Mouse (Mus musculus): ENCODE measurements around the gene Aff1.
A peak's percentile ranks its signal among the peaks of the same experiment; 100 is the strongest.

The Aff1 gene

DNA sequence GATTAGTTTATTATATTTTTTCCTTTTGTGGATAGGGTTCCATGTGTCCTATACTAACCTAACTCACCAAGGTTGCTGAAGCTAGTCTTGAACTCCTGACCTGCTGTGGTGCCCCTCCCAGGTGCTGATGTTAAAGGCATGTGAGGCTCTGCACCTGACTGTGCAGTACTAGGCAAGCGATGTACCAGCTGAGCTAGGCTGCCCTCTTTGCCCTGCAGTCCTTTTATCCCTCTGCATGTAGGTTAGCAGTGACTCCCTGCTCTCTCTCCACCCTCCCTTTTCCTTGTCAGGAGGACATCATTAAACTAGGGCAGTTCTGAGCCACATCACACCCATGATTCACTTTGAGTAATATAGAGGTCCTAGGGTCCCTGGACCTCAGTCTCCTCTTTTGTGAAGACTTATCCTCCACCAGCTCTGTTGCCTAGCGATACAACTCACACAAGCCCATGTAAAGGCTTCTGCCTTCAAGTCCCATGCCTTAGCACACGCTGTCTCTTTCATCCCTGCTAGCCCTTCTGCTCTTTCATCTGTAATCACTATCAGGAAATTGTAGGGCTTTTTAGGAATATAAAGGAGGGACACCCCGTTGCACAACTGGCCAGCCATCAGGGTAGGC is 35.7 kb downstream of the Aff1 start:
- DNase-seq, result peak; percentile 36 to 67

DNA sequence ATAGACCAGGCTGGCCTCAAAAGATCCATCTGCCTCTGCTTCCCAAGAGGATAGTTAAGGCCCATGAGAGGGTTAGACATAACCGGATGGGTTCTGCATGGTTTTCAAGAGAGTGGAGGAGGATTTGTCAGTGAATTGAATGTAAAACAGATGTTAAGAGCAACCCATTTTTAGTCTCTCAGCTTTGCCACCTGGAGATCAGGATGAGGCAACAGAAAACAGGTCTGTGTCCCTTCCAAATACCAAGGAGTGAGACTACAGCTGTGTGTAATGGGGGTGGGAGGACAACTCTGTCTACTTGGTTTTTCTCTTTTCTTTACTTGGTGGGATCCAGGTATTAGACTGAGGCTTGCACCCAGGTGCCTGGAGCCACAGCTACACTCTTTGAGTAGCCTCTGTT is 37.1 kb downstream of the Aff1 start:
- DNase-seq, result no peak

DNA sequence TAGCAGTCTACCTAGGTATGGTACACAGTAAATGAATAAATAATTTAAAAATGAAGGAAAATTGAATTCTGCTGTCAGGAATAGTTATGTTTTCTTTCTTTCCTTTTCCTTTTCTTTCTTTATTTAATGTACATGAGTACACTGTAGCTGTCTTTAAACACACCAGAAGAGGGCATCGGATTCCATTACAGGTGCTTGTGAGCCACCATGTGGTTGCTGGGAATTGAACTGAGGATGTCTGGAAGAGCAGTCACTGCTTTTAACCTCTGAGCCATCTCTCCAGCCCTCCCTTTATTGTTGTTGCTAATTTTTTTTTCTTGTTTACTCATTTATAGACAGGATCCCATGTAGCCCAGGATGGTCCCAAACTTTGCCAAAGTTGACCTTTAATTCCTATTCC is 38.0 kb downstream of the Aff1 start:
- DNase-seq, result no peak

DNA sequence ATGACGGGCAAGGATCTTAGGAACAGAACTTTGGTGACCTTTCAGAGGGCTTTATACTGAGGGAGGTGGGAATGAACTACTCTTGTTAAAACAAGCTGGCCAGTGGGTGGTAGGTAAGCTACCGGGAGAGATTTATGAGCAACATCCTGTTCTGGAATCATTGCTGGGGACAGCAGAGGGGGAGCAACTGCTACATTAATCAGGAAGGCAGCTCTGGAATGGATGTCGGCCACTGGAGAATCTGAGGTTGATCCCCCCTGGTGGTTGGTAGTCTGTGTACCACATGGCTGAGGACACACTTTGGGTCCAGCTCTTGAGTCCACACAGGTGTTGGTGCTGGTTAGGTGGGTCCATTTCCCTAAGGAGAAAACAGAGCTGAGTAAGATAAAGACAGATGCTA is 38.6 kb downstream of the Aff1 start:
- no peak for DNase-seq

DNA sequence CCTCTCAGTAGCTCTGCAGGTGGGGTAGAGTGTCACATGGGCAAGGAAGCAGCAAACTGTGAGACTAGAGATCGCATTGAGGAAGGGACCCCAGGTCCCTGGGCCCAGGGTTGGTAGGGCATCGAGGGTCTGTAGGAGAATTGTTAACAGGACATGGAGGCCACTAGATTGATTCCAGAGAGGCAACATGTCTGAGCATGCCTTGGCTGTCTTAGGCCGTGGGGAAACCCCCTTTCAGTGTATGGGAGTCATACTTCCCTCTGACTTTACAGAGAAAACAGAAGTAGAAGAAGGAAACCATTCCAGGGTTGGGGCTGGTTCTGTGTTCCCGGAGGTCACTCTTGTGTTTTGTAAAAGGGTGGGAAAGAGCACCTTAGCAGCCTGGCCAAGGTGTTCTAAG is 40.4 kb downstream of the Aff1 start:
- DNase-seq, result no peak

DNA sequence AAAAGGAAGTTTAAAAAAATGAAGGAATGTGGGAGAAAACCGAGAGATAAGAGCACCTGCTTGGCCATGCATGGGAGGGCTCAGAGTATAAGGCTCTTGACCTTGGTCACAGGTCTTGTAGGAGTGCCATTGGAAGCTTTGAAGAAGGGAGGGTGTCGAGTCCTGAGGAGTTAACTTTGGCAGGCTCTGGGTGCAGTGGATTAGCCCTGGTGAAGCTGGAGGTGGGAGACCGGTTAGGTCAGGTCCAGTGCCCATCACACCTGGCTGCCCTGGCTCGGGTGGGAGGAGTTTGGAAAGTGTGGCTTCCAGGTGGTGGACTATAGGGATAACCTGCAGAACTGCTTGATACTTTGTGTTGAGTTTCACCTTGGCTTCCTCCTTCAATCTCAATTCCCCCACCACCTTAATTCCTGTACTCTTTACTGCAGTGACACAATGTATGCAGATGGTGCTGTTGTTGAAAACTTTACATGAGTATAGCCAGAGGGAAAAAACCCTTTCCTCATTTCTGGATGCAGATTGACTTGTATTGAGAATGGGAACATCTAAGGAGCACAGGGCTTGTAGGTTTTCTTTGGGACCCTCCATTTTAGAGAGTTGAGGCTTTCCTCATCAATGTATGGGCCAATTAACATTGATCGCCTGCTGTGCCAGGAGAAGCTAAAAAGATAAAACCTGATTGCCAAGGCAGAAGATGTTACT is 43.4 kb downstream of the Aff1 start:
- DNase-seq, result no peak

DNA sequence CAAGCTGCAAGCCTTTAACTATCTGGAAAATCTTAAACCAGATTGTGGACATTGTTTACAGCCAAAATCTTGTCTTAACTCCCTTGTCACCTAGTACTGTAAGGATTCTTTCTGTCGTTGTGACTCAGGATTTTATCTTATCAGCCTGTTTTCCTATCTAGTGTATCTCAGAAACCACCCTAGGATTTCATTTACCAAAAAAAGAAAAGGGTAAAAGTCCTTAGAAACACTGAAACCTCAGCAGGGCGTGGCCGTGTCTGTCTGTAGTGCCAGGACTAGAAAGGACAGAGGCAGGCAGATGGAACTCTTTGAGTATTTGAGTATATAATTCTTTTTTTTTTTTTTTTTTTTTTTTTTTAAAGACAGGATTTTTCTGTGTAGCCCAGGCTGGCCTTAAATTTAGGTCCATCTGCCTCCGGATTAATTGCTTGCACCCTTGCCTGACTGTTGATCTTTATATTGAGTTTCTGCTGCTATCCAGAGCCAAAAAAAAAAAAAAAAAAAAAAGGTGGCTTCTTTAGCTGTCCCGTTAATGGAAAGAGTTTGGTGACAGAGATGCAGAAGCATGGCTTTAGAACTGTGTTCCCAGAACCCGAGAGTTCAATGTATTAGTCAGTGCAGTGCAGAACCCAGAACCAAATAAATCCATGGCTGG is 44.5 kb downstream of the Aff1 start:
- no peak for DNase-seq

DNA sequence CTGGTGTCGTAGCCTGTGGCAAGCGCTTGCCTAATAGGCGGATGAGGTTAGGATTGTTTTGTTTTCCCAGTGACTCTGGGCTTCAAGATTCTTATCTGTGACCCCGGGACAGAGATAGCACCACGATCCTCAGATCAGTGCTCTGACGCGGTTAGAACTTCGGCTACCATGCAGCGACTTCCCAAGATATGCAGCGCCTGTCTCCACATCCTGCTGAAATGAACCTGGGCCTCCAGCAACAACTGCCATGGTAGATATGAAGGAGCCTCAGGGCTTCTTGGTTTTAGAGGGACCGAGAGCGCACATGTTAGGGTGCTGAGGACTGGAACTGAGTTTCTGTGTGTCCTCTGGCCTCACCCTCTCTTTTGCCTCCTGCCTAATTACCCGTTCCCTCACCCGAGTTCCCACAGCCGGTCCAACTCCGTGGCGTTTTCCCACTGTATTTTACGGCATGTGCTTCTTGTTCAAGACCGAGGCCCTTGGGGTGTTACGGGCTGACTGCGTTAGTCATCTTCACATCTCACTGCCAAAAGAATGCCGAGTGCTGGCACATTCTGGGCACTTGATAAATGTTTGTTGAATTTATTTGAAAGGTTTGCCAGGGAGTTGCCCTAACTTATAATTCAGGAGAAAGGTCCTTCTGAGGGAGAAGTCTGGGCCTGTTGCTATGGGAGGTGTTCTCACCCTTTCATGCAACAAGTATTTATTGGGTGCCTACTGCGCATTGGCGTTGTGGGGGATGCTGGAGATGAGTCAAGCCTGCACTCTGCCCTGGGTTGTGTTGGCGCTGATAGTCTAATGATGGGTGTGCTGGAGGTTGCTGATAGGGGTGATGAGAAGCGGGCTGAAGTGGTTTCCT is 45.3 kb downstream of the Aff1 start:
- DNase-seq, result no peak

DNA sequence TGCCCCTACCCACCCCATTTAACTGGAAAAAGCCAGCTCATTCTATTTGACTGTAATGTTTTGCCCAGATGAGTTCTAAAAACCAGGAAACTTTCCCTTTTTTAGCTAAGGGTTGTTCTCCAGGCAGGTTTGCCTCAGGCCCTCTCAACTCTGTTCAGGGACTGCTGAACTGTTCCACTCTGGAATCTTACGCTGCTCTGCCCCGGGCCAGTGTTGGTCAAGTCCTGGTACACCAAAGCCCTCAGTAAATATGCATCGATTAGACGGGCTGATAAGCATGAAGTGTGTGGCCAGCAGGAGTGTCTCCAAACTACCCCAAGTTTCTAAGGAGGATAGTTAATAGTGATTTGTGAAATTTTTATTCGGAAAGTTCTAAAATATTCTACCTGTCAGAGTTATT is 46.3 kb downstream of the Aff1 start:
- no peak for DNase-seq

DNA sequence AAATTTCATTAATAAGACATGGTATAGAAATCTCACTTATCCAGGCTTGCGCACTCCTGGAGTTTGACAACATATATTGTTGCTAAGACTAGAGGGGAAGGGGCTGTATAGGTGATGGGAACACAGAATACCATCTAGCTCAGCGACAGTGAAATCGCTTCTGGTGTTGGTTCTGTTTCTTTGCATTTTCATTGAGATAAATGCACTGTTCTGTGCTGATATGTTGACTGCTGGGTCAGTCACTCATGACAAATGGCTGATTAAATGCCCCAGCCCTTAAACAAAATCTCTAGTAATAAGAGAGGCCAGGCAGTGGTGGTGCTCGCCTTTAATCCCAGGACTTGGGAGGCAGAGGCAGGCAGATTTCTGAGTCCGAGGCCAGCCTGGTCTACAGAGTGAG is 47.0 kb downstream of the Aff1 start:
- no peak for DNase-seq

DNA sequence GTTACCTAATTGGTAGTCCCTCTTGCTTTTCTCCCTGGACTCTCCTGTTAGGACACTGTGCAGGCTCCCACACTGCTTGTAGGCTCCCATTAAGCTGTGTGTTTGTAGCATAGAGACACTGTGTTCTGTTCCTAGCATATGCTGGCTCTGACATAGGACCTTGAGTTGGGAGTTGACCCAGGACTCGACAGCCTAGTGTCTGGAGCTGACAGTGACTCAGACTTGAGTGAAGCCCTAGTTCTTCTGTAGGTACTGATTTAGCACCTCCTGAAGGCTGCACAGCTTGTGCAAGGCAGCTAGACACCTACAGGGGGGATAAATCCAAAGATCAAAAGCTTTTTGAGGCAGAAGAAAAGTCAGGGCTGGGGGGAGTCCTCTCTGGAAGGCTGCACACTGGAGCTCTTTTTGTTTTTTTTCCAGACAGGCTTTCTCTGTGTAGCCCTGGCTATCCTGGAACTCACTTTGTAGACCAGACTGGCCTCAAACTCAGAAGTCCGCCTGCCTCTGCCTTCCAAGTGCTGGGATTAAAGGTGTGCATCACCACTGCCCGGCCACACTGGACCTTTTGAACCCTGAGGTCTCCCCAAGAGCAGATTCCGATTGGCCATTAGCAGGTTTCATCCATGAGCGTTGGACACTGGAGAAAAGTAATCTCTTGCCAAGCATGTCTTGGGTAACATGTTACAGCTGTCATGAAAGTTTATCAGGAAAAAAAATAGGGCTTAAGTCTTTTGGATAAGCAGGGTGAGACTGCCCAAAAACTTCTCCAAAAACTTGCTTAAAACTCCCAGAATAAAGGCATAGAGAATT is 48.1 kb downstream of the Aff1 start:
- DNase-seq, result no peak

DNA sequence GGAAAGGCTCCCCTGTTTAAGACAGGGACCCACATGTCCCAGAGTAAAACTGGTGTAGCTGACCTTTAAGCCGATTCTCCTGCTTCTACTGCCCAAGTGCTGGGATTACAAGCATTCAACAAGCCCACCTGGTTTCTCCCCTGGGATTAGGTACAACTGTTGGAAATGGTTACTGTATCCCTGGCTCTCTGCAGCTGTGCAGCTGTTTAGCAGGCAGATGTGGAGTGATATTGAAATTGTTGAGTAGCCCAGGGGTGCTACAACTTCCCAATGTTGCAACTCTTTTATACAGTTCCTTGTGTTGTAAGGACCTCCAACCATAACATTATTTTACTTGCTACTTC is 48.7 kb downstream of the Aff1 start:
- DNase-seq, result no peak

DNA sequence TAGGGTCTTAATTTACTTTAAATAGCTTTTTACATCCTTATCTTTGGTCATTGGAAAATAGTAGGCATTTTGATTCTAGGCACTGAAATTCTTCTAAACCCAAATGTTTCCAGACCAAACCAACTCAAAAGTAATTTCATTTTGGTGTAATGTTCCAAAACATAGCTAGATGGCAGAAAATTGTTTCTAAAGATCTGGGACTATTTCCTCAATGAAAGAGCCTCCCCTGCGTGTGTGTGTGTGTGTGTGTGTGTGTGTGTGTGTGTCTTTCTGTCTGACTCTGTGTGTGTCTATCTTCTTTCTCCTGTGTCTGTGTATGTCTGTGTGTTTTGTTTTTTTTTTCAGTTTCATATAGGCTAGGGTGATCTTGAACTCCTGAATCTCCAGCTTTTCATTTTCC is 49.3 kb downstream of the Aff1 start:
- no peak for DNase-seq

DNA sequence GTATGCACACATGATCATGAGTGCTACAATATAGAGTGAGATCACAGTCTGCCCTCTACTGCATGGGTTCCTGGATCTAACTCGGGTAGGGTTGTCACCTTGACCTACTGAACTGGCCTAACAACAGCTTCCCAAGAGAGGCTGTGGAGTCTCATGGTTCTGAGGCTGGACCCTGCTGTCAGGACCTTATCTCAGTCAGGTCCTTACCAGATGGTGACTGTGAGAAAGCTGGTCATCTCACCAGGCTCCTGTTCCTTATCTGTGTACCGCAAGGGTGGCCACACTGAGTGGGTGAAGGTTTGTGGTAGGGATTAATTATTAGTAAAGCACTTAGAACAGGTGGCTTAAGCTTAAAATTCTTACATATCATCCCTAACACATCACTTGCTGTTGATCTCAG is 49.8 kb downstream of the Aff1 start:
- no peak for DNase-seq

DNA sequence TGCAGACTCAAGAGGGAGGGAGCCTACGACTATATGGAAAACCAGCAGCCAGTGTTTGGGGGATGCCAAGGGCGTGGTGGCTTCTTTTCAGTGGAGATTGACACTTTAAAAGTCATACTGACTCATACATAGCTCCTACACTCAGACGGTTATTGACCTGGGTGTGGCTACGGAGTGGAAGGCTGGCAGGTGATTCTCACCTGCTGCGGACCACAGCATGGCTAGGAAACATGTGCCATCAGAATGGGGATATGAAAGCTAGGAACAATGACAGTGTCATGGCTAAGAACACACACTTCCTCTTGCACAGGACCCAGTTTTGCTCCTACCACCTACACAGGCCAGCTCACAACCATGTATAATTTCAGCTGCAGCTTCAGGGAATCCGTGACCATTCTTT is 52.4 kb downstream of the Aff1 start:
- DNase-seq, result no peak

DNA sequence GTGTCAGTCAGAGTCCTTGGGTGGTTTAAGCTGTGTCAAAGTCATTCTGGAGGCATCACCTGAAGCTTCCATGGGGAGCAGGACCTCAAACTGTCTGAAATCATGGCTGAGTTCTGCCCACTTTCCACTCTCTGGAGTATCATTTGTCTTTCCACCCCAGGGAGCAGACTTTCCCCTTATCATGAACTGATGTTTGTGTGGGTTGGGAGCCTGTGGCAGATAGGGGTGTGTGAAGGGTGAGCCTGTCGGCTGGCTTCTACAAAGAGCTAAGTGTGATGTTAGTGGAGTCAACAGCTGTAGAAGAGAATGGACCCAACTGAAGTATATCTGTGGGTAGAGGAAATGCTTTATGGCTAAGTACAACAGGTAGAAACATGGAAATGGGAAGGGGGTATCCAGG is 53.5 kb downstream of the Aff1 start:
- no peak for DNase-seq

DNA sequence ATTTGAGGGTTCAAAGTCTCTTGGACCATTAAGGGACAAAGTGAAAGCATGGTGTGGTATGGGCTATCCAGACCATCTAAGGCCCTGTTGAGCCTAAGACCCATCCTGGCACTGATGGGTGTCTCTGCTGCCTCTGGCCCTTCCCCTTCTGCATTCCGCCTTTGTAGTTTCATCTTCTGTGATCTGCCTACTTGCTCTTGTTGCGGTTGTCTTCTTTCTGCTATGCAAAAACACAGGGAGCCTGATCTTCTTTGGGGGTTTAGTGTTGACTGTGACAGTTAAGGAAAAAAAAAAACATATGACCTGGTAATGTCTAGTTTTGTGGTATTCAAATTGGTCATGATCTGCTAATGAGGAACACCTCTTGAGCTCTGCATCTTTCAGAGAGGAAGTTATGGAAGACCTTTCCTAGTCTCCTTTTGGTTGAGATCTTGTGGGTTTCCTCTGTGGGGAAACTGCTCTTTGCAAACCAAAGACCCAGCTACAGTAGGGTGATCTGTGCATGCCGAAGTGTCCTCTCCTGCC is 54.4 kb downstream of the Aff1 start:
- no peak for DNase-seq

DNA sequence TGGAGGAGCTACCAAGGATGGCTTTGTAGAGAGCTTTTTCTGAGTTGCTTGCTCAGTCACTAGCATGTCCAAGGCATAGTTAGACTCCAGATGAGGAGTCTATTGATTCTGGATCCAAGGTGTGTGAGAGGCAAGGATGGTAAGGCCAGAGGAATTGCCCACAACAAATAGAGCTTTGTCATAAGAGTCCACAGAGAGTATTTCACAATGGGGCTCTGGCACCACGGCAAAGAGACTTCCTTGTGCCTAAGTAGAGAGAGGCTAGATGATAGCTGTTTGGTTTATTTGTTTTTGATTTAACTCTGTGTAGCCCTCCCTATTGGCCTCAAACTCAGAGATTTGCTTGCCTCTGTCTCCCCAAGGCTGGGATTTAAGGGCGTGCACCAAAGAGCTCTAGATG is 54.9 kb downstream of the Aff1 start:
- DNase-seq, result no peak

DNA sequence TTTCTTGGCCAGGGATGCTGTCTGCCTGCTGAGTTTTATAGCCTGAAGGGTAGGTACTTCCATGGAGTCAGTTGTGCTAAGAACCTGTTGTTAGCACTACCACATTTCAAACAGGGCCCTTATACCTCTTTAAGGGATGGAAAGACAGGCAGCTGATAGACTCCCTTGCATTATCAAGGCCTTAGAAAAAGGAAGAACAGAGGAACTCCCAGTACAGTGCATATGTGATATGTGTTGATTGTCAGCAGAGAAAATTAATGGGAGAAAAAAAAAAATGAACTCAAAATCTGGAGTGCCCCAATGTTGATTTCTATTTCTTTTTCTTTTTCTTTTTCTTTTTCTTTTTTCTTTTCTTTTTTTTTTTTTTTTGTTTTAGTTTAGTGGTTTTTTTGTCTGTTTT is 56.2 kb downstream of the Aff1 start:
- no peak for DNase-seq

DNA sequence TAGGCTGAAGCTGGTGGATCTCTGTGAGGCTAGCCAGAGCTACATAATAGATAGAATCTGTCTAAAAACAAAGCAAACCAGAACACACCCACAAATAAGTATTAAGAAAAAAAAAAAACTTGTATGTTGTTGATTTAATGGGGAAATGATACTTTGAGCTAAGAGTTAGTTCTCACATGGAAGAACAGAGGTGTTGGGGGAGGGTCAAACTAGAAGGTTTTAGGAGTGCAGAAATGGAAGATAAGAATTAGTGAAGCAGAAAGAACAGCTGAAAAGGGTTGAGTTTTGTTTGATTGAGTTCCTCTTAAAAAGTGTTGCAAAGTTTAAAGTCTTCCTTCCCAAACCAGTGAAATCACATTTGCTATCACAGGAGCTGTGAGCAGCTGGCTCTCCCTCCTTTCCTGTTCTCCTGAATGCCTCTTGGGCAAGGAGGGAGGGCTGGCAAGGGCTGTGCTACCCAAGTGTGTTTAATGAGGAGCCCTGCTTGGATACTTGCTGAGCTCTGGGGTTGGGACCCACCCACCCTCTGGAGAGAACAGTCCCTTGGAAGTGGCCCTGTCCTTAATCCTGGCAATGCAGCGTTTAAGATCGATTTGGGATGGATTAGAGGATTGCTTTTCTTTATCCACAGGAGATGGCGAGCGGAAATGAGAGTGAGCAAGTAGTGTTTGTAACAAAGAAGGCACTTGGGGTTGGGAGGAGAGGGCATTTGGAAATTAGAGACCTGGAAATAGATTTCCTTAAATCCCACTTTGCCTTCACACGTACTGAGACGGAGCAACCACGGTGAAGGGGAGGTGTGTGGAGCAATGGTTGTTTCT is 57.5 kb downstream of the Aff1 start:
- no peak for DNase-seq

DNA sequence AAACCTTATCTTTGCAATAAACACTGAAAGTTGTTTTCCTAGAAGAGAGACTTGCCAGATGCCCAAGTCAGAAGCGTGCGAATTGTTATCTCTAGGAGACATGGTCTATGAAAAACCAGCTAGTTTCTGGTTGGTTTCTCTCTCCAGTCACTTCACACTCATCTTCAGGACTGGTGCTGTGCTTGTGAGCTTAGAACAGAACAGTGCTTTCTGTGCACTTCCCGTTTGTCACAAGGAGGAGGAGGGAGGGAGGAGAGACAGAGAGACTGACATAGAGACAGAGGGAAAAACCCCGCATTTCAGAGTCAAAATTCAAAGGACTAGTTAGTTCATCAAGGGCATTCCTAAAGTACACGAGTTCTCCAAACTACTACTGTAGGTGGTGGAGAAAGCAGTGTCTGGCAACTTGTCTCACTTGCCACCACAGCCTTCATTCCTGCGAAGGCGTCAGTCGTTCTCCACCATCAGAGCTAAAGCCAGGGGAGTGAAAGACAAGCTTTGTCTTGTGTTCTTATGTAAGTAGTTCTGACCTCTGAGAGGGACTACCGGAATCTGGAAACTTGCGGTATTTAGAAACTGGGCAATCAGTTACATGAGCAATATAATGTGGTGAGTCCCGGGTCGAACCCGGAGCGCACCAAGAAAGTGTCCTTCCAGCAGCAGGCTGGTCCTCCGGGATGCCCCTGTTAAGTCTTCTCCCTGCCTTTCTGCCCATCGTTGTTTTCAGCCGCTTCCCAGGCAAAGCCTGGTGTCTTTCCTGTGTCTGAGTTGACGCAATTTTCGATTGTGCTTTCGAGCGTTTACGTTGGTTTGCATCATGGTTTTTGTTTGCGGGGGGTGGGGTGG is 60.7 kb downstream of the Aff1 start:
- DNase-seq, result peak; percentile 57 to 58

All from thymus, postnatal 36 days (tissue).